In genomic region chr15:27496596-27497299, GRCm38 (mm10) we compare ENCODE assay signal across 8 mouse cellular contexts. TPM values are rescaled to one million over a fixed set of nuclear protein-coding genes. Genes with fewer than 3 reads are reported as not detected.
DNase-seq lines count a peak whose midpoint lies in the region; ATAC-seq lines count a peak whose summit lies in the region.
"Had no signal": no experiment of that assay in that cellular context is flagged by ENCODE, and none has a peak within 500 bp of the region (broad histone marks: within the 10 kb centered on the region; RNA-seq: fewer than 3 reads in every experiment).

No protein-coding gene starts in this region.

- peak; percentile 36; the same call in 1 of the 2 replicates for ATAC-seq in lung, embryonic 15.5 days (ENCODE audit: borderline replicate concordance, extremely low read depth, low FRiP score, low TSS enrichment)
- peak; percentile 36; the same call in 1 of the 2 replicates for ATAC-seq in granulocyte monocyte progenitor cell, adult 5-6 weeks (replicated peaks; ENCODE audit: poor library complexity, severe bottlenecking)
- ATAC-seq in liver, embryonic 13.5 days (ENCODE audit: low read depth): peak; percentile 93

- no peak for DNase-seq in lung, adult 18-20 months
- DNase-seq in liver, embryonic 13.5 days: peak; percentile 93
- peak; percentile 84 for DNase-seq in spleen, postnatal 4 days (ENCODE audit: low spot score in 2 of 2)
- DNase-seq in right cerebral cortex, adult 18-20 months: no peak
- DNase-seq in thymus, postnatal 36 days: no peak

- H3K27me3 ChIP-seq in lung, embryonic 15.5 days: no peaks in the 10 kb centered on the region
- H3K27me3 ChIP-seq in liver, embryonic 13.5 days: no peaks in the 10 kb centered on the region
- H3K27me3 ChIP-seq: limb, embryonic 15.5 days had no signal

- peaks cover 22% of the 10 kb centered on the region for H3K4me1 ChIP-seq in lung, embryonic 15.5 days
- H3K4me1 ChIP-seq in liver, embryonic 13.5 days (replicated peaks): peaks cover 99% of the 10 kb centered on the region

- WGBS in lung, embryonic 15.5 days: 68% methylated on average over 11 of the region's 11 CpGs
- 26% methylated on average over 11 of the region's 11 CpGs for WGBS in liver, embryonic 13.5 days (ENCODE audit: insufficient replicate concordance)

- no peak overlapping the region for H3K9ac ChIP-seq in lung, embryonic 15.5 days
- peak overlapping the region; percentile 71 for H3K9ac ChIP-seq in liver, embryonic 13.5 days
- H3K9ac ChIP-seq: limb, embryonic 15.5 days had no signal

- no peak overlapping the region for H3K4me3 ChIP-seq in lung, embryonic 15.5 days
- peak overlapping the region; percentile 27 for H3K4me3 ChIP-seq in liver, embryonic 13.5 days (replicated peaks)
- H3K4me3 ChIP-seq: limb, embryonic 15.5 days had no signal

- no peaks in the 10 kb centered on the region for H3K36me3 ChIP-seq in lung, embryonic 15.5 days
- H3K36me3 ChIP-seq in liver, embryonic 13.5 days: no peaks in the 10 kb centered on the region
- H3K36me3 ChIP-seq: limb, embryonic 15.5 days had no signal

- no peak overlapping the region for H3K4me2 ChIP-seq in lung, embryonic 15.5 days
- peak overlapping the region; percentile 66 for H3K4me2 ChIP-seq in liver, embryonic 13.5 days
- H3K4me2 ChIP-seq: limb, embryonic 15.5 days had no signal

- no peak overlapping the region for H3K27ac ChIP-seq in lung, embryonic 15.5 days
- peak overlapping the region; percentile 99 for H3K27ac ChIP-seq in liver, embryonic 13.5 days
- H3K27ac ChIP-seq: limb, embryonic 15.5 days had no signal

- no peaks in the 10 kb centered on the region for H3K9me3 ChIP-seq in lung, embryonic 15.5 days
- no peaks in the 10 kb centered on the region for H3K9me3 ChIP-seq in liver, embryonic 13.5 days (replicated peaks)
- H3K9me3 ChIP-seq: limb, embryonic 15.5 days had no signal

RNA-seq across cellular contexts. Expression of gene Ank, which starts 30.3 kb away (rescaled TPM):
- polyA plus RNA-seq in lung, embryonic 15.5 days (2015; fragmentation: Nextera tagmentation; extraction: Ambion mirVana): 7.3 and 8.0 TPM in 2 replicates
- 20.1 and 20.8 TPM in 2 replicates for total RNA-seq in granulocyte monocyte progenitor cell, adult 5-6 weeks (2014; fragmentation: Nextera tagmentation)
- 11.3 and 12.4 TPM in 2 replicates for total RNA-seq in granulocyte monocyte progenitor cell, adult 5-6 weeks (2017)
- polyA plus RNA-seq in liver, embryonic 13.5 days (2015; fragmentation: Nextera tagmentation; extraction: Ambion mirVana): 11.1 and 11.8 TPM in 2 replicates

Comparison
In these comparisons a context has a peak if more than half of its experiments do, and no peak if none do; other contexts are left out.
1. ATAC-seq: peak in every context shown above with its lines; median percentile 93 in liver, embryonic 13.5 days; 36 in lung, embryonic 15.5 days; 36 in granulocyte monocyte progenitor cell, adult 5-6 weeks.
2. DNase-seq: peak in liver, embryonic 13.5 days (single experiment) and spleen, postnatal 4 days (2 of 2); none in lung, adult 18-20 months (0 of 2), right cerebral cortex, adult 18-20 months (single experiment) and thymus, postnatal 36 days (0 of 2).